Mouse (Mus musculus) adrenal gland, postnatal 4 days (tissue): ENCODE data around the gene Gen1. TPM values are rescaled to one million over a fixed set of nuclear protein-coding genes. Genes with fewer than 3 reads are reported as not detected.

Source experiments
- DNase-seq, 2 experiments: peaks; one replicate each; pipeline ENCODE4 v3.0.0; 2021 to 2022; ENCODE audit warnings: low spot score in 2 of 2, mixed read lengths in 2 of 2
- total RNA-seq, 2 experiments: library from RNA; stranded (reverse); gene quantifications; 2 replicates each; pipeline ENCODE4 v1.2.3; 2021

The Gen1 gene
- total RNA-seq, 2 experiments from 2014 or later, result 6.3 to 10.0 TPM

DNA sequence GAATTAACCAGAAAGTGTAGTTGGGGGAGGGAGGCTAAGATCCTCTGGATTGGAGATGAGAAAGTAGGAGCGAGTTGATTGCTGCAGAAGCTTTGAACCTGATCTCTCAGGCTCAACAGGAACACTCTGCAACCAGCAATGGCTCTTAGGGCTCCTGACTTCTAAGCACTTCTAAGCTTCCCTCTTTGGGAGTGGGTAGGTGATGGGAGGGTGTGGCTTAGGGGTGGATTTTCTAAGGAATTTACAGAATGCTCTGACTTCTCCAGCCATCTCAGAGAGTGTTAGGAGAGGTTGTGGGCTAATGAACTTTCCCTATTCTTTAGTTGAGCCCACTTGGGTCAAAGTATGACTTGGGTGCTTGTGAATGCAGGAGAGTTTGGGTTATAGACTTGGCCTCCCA is 39.5 kb downstream of the Gen1 start:
- DNase-seq, result no peak

DNA sequence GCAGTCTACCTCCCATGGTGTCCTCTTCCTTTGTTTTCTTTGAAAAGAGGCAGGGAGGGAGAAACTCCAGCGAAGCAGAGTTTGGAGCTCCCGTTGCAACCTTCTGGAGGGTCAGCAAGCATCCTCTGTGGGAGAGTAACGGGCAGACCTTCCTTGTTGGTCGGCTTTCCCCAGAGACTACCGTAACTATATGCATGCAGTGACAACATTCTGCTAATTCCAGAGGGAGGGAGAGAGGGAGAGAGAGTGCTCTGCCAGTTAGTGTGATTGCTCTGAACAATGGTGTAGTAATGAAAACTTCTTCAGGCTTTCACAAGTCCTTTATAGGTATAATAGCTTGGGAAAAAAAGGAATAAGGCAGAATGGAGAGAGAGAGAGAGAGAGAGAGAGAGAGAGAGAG is 40.9 kb downstream of the Gen1 start:
- DNase-seq, result no peak

- DNase-seq, result no peak
Observed at GRCm38 (mm10) chr12:11223090-11223489, 42.5 kb downstream of the Gen1 start.

GRCm38 (mm10) chr12:11222566-11222965 is 43.0 kb downstream of the Gen1 start:
- no peak for DNase-seq

- DNase-seq, result no peak
Observed at GRCm38 (mm10) chr12:11221524-11222330, 43.9 kb downstream of the Gen1 start.

DNA sequence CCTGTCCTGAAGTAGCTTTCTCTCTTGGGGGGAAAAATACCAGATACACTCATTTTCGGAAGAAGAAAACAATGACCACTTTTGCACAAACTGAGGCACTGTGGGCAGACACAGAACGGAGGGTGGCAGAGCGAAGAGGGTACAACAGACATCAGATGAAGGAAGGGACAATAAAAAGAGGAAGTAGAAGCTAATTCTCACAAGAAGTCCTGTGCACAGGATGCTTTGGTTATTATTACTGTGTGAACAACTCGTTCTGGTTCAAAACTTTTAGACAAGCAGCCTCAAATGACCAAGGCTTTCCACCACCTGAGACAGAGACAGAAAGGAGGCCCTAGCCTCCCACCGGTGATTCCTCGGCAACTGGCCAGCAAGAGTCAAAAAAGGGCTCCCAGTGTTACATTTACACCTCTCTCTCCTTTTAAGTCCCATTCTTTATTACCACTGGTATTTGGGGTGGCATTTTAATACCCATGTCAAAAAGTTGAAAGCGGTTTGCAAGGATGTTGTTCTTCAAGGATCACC is 47.8 kb downstream of the Gen1 start:
- no peak for DNase-seq

DNA sequence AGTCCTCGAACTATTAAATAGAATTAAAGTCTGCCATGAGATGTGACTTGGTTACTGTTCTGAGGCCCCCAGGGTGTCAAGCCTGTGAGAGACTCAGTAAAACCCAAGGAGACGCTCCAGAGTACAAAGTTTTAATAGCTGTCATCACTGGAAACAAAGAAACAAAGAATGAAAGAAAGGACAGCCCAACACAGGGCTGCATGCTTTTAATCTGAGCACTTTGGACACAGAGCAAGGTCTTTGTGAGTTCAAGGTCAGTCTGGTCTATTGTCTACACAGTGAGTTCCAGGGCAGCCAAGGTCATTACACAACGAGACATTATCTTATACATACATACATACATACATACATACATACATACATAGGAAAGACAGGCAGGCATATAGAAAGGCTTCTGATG is 49.1 kb downstream of the Gen1 start:
- no peak for DNase-seq

GRCm38 (mm10) chr12:11215555-11215954 is 50.0 kb downstream of the Gen1 start:
- no peak for DNase-seq

DNA sequence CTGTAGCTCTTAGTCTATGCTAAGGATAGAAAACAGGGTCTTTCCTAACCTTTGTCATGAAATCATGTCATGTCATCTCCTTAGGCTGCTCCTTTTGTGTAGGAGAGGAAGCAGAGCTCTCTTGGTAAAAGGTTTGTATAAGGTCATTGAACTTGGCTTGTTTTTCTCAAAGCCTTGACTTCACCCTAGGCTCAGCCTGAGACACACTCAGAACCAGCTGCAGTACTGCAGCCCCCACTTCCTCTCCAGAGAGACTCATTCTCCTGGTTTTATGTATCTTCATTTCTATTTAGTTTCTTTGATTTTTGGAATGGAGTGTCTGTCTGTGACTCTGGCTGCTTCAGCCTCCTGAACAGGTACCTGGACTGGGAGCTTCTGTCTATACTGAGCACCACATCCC is 50.8 kb downstream of the Gen1 start:
- DNase-seq, result no peak

GRCm38 (mm10) chr12:11212881-11213280 is 52.7 kb downstream of the Gen1 start:
- no peak for DNase-seq

DNA sequence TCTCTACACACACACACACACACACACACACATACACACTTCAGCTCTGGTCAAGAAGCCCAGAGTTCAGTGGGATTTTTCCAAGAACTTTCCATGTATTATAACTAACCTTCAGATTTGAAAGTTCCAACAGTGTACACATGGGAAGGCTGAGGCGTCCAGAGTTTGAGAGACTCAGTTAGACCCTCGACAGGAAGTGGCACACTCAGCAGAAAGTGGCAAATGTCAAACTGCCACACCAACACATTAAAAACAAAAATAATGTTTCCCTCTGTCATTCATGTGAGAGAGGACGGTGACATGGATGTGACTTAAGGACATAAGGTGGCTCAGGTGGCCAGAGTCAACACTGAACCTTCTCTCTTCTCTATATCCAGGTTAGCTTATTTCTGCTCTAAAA is 55.2 kb downstream of the Gen1 start:
- no peak for DNase-seq

DNA sequence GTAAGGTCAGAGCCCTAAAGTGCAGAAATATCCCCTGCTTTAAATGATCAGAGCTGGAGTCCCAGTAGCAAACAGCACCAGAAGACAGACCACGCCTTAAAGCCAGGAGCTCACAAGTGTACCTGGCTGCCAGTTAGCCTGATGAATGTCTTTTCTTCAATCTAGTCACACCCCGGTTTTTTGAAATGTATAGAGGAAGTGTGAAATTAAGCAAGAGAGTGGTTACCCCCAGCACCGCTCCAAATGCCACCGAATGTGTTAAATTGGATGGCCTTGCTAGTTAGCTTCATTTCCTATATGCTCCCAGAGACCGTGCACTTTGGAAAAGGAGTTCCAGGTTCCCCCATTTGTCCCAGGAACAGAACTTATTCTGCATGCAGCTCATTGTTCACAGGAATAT is 56.0 kb downstream of the Gen1 start:
- DNase-seq, result no peak

DNA sequence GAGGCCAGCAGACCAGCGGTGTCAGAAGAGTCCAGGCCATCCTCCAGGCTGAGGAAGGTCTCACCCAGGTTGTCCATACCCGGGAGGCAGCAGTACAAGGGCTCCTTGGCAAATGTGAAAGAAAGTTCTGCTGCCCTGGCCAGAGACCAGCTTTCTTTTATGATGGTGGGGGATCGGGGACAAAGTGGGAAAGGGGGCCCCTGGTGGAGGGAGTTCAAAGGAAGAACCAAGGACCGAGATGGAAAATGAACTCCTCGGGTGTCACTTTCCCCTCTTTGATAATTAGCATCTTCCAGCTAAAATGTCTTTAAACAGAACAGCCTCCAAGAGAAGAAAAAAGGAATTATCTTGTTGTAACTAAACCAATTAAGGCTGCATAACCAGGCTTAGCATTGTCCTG is 56.7 kb downstream of the Gen1 start, which contains the start of gene Msgn1:
Gene Msgn1 (minus strand): TSS at position 101 of the 400 bp plus-strand sequence.
- no peak for DNase-seq

GRCm38 (mm10) chr12:11206321-11206720 is 59.3 kb downstream of the Gen1 start:
- no peak for DNase-seq

DNA sequence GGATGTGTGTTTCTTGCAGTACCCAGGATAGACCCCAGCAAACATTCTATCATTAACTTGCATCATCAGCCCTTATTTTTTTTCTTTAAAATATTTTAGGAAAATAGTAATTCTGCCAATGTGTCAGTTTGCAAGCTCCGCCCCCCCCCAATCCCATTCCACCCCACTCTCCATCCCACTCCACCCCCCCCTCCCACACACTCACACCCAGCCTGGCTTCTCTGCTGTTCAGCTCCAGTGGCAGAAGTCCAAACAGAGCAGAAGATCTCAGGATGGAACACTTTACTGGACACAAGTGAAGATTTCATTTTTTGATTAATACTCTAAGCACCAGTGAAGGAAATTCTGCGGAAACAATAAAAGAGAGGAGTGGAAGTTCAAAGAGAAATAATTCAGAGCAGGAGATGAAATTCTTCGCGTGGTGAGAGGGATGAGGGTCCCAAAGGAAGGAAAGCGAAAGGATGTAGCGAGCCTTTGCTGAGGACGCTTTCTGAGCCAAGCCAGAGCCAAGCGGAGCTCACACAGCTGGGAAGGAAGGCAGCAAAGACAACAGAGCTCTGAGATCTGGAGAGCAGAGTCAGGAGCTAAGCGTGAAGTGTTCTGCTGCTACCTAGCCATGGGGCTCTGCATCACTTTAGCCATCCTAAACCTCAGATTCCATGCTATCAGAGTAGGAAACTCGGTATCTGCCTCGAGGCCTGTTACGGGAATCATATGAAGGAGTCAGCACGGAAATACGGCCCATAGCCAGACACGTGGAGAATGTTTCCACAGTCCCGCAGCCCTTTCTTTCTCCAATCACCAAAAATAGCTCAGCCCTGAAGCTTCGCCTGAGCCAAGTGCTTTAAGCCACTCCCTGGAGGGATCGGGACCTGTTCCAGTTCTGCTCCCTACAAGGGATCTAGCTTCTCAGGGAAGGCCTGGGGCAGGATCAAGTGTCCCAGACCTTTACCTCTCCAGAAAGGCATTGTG is 61.6 kb downstream of the Gen1 start:
- DNase-seq, result no peak

GRCm38 (mm10) chr12:11202476-11202875 is 63.1 kb downstream of the Gen1 start:
- DNase-seq, result no peak

DNA sequence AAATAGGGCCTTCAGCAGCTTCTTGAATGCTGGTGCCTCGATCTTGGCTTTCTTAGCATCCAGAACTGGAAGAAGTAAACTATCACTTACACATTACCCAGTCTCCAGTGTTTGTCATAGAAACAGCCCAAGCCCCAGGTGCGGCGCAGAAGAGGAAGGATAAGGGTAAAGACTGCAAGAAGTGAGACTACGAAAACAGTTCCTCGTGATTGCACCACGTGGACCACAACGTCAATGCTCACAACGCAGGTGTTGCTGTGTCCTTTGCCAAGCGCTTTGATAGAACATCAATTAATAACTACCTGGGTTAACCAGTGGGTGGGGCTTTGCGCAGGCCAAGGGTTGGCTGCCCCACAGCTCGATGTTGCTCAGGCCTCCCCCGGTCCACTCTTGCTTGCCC is 64.9 kb downstream of the Gen1 start:
- no peak for DNase-seq

GRCm38 (mm10) chr12:11198551-11198950 is 67.0 kb downstream of the Gen1 start:
- DNase-seq, result no peak

GRCm38 (mm10) chr12:11198026-11198425 is 67.6 kb downstream of the Gen1 start:
- DNase-seq, result no peak

DNA sequence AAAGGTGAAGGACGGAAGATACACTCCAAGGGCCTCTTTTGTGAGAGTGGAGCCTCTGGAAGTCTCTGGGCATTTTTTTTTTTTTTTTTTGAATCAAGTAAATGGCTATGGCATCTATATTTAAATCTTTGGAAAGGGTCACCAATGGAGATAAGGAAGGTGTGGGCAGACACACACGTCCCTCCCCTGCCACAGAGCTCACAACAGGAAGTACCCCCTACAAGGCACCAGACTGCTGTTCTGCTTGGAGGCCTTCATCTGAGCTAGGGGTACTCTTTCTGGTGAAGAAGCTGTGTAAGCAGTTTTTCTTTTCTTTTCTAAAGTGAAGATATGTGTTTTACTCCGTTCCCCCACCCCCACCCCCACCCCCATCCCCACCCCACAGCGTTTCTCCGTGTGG is 68.8 kb downstream of the Gen1 start:
- no peak for DNase-seq

DNA sequence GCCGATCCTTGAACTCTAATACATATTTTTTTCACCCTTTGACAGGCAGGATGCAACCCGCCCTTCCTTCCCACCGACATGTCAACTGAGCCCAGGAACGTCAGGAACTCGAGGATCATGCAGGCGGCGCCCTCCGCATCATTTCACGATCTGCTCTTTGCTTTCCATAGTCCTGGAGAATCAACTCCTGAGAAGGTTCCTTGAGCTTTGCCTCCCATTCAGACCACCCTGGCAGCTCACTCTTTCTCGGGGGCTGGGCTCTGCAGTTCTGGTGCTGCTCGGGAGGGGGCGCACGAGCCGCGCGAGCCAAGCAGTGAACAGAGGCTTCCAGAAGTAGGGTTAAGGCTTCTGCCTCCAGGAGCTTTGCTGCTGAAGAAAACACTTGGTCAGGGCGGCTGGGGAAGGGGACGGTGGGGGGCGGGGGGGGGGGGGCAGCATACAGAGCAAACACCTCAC is 69.4 kb downstream of the Gen1 start:
- peak; percentile 61 to 65 for DNase-seq

DNA sequence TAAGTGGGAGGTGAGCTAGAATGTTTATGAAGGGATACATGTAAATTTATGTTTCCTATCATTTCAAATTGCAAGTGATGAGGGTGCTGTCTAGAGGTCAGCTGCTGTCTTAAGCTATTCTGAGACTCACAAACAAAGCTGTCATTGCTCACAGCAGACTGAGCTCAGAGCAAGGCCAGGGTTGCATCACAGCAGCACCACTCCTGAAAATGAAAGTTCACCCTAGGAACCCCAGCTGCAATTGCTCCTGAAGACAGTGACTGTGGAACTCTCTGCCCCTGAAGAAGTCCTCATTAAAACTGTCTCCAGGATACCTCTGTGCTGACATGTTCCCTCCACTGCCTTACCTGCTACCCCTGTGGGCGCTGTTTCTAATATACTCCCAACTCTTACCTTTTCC is 70.6 kb downstream of the Gen1 start:
- no peak for DNase-seq
